Mouse (Mus musculus) brain, embryonic 14.5 days (tissue): ENCODE results near the gene Atn1.

Experiments used
- CTCF ChIP-seq: fragments of 200-500 bp; IDR thresholded peaks from 2 replicates; pipeline ENCODE4 v1.5.1; 2012; ENCODE audit warnings: inconsistent platforms, mild to moderate bottlenecking, moderate library complexity, borderline replicate concordance; ENCODE audit not compliant: insufficient read depth, insufficient read length; ENCODE audit errors: extremely low read depth
- POLR2A ChIP-seq: fragments of 200-500 bp; IDR thresholded peaks from 2 replicates; pipeline ENCODE4 v1.6.1; 2012; ENCODE audit warnings: mild to moderate bottlenecking, inconsistent platforms, borderline replicate concordance; ENCODE audit not compliant: poor library complexity, insufficient read depth, insufficient read length, severe bottlenecking; ENCODE audit errors: extremely low read depth

GRCm38 (mm10) chr6:124704417-124704816 is 51.9 kb downstream of the Atn1 start:
- TF ChIP-seq CTCF (no peak), POLR2A (no peak)
